Mouse (Mus musculus) E14TG2a.4 (cell line): ENCODE measurements at regions not wholly inside any gene's neighbourhood (a gene's known extent, or its start where the extent isn't known, plus 50 kb on each side); places are given as distances from the start of the nearest gene placed in this dataset.

ENCODE experiments used
- CTCF ChIP-seq: conservative IDR thresholded peaks from 2 replicates; pipeline ENCODE4 v1.5.1; 2014; ENCODE audit warnings: low read length
- NANOG ChIP-seq: IDR thresholded peaks from 2 replicates; pipeline ENCODE4 v1.6.1; 2014; ENCODE audit warnings: borderline replicate concordance, low read length, mixed read lengths
- POU5F1 ChIP-seq: IDR thresholded peaks from 2 replicates; pipeline ENCODE4 v1.6.1; 2014; ENCODE audit warnings: low read length, borderline replicate concordance

- TF ChIP-seq CTCF (no peak), NANOG (no peak), POU5F1 (no peak)
Measured at GRCm38 (mm10) chr6:31658447-31659199, 94.8 kb upstream of the Podxl start.
